Mouse (Mus musculus): ENCODE measurements around the gene Treh.
A peak's percentile ranks its signal among the peaks of the same experiment; 100 is the strongest.

Gene Treh

DNA sequence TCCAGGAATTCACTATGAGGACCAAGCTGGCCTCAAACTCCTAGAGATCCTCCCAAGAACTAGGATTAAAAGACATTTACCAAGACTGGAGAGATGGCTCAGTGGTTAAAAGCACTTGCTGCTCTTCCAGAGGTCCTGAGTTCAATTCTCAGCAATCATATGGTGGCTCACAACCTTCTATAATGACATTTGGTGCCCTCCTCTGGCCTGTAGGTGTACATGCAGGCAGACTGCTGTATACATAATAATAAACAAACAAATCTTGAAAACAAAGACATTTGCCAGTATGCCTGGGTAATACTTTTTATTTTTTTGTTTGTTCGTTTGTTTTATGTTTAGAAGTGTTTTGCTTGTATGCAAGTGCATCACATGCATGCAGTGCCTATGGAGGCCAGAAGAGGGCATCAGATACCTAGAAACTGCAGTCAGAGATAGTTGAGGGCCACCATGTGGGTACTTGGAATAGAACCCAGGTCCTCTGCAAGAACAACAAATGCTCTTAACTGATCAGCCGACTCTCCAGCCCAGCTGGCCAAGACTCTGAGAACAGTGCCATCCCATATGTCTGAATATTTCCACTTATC lies 5.3 kb downstream of the Treh start:
- DNase-seq (ENCODE audit: low read depth) = no peak

DNA sequence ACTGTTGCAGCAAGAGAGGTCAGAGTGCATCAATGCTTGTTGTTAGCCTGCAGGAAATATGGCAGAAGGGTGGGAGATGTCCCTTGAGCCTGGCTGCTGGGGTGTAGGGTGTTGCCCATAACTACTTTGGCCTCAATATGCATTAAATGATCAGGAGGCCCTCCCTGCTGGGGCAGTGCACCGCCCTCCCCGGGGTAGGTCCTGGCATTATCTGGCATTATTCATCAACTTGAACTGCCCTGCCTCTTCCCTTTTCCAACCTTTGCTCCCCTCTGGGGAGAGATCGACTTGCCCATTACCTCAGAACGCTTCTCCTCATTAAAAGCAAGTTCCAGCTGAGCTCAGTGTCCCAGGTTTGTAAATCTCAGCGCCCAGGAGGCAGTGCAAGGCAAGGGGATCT lies 6.5 kb downstream of the Treh start:
- DNase-seq (ENCODE audit: low read depth) = no peak

DNA sequence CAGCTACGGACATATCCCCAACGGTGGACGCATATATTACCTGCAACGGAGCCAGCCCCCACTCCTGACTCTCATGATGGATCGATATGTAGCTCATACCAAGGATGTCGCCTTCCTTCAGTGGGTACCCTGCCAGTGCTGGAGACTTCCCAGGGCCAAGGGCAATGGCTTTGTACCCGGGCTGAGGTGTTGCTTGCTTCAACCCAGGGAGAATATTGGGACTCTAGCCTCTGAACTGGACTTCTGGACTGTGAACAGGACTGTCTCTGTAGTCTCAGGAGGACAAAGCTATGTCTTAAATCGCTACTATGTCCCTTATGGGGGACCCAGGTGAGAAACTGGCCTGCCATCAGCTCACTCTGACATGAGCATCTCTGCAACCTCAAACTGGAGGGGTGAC lies 10.0 kb downstream of the Treh start:
- no peak for DNase-seq (ENCODE audit: low read depth)

DNA sequence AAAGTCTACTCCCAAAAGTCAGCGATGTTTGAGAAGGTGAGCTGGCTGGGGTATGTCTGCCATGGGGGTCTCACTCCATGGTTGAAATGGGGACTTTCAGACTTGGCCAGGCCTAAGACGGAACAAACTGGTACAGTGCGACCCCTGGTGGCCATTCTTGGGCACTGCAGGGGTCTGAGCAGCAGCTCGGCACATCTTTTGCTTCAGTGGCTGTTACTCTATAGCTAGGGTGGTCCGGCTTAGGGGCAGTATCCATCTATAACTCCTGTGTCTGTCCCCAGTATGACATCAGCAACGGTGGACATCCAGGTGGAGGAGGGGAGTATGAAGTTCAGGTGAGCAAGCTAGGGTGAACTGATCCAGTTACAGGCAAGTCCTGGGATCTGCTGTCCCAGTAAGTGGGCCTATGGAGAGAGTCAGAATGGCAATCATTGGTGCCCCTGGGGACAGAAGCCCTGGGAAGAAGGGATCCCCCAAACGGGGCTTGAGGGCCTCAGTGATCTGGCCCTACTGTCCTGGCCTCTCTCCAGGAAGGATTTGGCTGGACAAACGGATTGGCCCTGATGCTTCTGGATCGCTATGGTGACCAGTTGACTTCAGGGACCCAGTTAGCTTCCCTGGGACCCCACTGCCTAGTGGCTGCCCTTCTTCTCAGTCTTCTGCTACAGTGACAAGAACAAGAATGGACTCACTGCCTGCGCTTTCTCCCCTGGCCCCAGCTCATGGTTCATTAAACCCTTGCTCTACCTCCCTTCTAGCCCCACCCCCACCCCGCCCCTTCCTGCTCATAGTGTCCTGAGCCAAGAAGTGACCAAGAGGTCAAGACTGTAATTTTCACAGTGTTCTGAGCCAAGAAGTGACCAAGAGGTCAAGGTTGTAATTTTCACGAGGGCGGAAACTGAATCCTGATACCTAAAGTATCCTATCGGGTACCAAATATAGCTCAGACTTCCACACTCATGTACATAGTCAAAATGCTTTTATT lies 12.6 kb downstream of the Treh start:
- DNase-seq (ENCODE audit: low read depth) = peak; percentile 49

DNA sequence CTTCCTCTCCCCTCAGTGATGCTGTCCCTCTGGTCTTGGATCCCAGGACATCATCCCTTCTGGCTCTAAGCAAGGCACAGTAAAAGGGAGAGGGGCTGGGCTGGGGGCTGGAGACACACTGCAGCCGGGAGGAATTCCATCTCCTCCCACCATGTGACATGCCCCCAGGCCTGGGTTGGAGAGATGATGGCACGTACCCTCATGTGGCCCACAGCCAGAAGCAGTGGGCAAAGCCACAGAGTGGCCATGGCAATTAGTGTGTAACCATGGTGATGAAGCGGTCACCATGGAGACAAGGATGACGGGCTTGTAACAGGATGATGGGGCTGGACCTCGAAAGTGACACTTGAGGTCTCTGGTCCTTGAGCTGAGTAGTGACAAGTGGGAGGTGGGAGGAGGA lies 13.6 kb downstream of the Treh start:
- no peak for DNase-seq (ENCODE audit: low read depth)

DNA sequence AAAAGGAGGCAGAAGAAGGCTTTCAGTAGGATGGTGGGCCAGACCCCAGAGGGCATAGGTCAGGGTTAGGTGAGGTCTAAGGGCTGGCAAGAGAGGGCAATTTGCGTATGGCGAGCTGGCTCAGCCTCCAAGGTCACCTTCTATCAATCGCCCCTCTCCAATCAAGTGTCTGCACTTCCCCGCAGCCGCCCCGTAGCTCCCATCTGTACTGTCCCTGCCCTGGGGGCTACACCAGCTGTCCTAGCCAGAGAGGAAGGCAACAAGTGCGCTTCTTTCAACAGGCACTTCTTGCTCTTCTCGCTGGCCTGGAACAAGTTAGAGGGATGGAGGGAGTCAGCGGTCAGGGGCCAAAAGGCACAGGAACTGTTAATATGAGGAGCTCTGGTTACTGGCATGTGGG lies 15.0 kb downstream of the Treh start:
- no peak for DNase-seq (ENCODE audit: low read depth)

DNA sequence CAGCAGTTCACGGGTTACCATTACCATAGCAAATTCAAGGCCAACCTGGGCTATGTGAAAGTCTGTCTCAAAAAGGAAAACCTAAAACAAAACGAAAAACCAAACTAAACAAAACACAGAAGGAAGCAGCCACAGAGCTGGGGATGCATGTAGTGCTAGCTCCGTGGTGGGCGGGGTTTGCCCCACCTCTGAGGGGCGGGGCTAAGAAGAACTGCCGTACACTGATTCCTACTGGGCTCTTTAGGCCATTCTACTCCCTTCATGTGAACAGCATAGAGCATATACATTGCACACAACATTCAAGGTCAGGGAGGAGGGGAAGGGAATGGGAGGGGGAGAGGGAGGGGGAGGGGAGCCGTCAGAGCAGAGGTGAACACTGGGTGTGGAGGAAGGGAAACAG lies 17.6 kb downstream of the Treh start:
- DNase-seq (ENCODE audit: low read depth) = no peak

DNA sequence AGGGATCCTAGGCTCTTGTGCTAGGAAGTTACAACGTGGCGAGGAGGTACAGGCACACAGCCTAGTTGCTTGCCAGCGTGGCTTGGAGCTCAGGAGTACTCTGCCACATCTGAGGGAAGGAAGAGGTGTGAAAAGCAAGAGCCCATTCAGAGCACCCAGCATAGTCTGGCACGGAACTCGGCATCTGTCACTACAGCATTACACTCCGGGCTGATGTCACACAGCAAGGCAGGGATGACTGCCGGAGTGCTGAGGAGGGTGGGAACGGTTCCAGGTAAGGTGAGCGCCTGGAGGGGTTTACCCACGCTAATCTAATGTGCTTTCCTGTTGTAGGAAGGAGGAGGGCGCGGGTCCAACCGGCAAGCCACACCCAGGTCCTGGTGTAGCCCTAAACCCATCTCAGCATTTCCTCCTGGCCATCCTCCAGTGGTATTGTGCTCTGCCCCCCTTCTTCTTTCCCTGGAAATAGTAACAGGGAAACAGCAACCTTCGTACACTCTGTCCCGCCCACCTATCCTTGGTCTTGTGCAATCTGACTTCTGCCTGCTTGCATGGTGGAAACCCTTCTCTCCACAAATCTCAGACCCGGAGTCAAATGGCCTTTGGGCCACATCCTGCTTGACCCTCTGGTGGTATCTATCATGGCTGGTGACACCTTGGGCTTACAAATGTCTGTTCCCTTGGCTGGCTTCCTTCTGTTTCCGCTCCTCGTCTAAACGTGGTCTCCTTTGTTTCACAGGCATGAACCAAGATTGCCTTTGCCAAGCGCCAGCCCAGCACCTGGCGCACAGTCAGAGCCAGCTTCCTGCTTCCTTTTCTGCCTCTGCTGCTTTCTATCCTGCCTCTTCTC lies 18.9 kb downstream of the Treh start:
- no peak for DNase-seq (ENCODE audit: low read depth)

DNA sequence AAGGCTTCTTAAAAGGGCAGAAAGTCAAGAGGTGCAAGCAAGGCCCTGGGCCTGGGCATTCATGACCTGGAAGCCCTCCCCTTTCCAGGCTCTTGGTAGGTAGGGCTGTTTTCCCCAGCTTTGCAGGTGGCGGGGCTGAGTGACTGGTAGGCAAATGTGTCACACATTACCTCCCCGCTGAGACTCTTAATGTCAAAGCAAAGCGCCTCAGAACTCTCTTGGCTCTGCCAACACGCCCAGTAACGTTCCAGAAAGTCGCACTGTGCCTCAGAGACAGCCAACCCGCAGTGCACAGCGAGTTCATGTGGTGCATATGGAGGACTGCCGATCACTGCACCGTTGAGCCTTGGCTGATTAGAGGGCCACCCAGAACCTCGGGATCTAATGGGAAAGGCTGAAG lies 20.0 kb downstream of the Treh start:
- DNase-seq (ENCODE audit: low read depth) = no peak

DNA sequence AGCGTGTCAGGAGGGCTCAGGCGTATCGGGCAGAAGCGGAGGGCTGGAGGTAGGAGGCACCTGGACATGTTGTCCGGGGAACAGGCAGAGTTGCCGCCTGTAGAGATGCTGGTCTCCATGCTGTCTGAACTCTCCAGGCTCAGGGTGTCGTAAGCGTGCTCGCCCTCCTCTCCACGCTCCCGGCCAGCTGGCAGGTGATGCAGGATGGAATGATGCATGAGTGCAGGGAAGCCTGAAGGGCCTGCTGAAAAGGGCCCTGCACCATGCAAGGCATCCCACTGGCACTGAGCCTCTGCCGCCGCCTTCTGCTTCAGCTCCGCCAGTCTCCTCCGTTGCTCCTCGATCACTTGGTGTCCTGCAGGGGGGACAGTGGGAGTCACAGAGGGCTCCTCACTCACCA lies 24.8 kb downstream of the Treh start:
- no peak for DNase-seq (ENCODE audit: low read depth)

DNA sequence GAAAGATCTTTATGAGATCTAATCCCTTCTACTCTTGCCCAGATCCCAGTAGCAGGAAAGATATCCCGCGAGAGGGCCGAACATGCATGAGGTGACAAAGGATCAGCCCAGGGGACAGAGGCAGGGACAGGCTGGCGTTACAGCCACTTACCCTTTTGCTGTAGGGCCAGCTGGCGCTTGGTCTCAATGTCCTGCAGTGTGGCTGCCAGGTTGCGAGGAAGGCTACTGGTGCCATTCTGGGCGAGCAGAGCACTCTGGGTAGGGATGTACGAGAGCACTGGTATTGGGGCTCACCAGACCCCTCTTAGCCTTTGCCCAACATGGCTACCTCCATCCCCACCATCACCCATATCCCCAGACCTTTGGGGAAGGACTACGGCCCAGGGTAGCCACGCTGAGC lies 26.2 kb downstream of the Treh start:
- no peak for DNase-seq (ENCODE audit: low read depth)

DNA sequence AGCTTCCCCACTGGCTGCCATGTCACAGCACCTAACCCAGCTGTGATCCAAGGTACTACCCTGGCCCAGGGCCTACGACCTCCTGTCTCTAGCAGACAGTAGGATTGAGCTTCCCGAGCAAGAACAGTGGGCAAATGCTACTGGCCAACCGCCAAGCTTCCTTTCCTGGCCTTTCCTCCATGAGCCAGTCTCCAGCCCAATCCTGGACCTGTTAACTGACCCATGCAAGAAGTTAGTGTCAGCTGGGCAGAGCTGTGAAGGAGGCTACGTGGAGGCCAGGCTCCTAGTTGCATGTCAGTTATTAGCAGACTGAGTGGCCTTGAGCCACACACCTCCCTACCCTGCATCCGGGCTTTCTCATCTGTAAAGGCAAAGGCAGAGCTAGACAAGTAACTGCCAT lies 26.7 kb downstream of the Treh start:
- no peak for DNase-seq (ENCODE audit: low read depth)

DNA sequence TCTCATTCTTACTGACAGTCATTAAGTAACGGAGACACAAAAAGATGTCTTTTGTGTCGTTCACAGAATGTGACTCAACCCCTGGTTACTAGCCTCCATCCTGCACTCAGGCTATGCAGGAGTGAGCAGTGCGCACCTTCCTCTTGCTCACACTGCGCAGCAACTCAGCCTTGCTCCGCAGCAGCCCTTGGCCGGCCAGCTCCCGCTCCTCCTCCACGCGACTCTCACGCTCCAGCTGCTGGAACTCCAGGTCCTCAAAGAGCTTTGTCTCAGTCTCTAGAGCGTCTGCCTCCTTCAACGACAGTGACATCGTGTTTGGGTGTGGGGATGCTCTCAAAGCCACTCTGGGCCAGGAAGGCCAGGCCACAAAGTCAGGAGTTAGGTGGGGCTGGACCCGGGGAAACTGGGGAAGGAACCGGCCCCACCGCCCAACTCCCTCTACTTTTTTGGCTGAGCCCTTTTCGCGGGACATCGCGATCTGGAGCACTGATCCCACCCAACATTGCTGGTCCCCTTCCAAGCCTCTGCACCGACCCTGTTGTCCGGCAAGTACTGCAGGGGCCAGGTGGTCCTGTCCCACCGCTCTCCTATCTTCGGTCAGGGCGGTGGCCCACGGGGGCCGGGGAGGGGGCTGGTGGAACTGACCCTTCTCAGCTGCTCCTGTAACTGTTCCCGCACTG lies 34.9 kb downstream of the Treh start:
- no peak for DNase-seq (ENCODE audit: low read depth)

DNA sequence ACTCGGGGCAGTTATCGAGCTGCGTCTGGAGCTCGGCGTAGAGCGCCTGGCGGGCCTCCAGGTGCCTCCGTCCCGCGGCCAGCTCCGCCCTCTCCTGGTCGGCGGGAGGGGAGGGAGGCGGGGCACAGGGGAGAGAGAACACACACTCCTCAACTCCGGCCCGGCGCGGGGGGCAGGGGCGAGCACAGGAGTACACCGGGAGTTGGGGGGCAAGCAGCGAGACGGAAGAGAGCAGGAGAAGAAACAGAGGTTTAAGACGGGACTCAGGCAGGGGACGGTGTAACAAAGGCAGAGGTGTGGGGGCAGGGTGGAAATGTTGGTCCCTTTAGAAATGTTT lies 35.4 kb downstream of the Treh start:
- DNase-seq (ENCODE audit: low read depth) = no peak

DNA sequence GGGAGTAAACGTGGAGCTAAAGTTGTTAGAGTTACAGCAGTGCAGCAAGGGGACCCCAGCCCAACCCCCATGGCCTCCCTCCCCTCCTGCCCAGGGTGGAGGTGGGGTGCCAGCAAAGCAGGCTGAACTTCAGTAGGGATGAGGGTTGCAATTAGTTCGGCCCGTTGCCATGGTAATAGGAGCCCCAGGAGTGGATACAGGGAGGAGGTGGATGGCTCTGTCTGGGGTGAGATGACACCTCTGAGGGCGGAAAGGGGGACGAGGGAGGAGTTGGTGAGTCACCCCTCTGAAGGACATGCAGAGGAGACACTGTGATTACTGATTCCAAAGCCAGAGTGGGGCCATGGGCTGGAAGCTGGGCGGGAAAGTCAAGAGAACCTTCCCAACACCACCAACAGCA lies 35.9 kb downstream of the Treh start:
- no peak for DNase-seq (ENCODE audit: low read depth)

DNA sequence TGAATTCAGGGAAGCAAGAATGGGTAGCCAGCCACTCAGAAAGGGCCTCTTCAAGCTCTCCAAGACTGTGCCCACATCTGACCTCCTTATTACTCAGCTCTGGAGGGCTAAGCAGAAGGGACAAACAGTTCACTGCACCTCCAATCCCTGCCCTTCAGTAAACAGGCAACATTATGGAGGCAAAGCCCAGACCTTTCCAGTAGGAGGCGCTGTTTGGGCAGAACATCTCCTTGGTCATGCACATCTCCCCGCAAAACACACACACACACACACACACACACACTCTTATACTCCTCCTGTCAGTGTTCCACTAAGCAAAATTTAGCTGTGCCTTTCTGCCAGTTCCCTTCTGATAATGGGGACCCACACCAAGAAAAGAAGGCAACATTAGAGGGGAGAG lies 36.6 kb downstream of the Treh start:
- no peak for DNase-seq (ENCODE audit: low read depth)

DNA sequence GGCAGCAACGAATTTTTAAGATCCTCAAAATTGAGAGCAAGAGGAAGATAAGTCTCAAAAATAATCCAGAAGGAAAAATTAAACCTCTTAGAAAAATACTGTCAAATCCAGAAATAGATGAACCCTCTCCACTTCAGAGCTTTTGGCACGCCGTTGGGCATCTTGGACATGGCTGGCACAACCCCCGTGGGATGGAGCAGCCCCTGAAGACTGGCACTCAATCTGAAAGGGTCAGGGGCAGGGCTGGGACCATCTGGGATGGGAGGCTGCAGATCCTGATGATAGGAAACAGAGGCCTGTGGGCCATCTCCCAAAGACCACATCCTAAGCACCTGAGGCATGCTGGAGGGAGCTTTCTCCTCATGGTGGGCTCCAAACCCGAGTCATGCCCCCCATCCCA lies 37.2 kb downstream of the Treh start:
- no peak for DNase-seq (ENCODE audit: low read depth)

DNA sequence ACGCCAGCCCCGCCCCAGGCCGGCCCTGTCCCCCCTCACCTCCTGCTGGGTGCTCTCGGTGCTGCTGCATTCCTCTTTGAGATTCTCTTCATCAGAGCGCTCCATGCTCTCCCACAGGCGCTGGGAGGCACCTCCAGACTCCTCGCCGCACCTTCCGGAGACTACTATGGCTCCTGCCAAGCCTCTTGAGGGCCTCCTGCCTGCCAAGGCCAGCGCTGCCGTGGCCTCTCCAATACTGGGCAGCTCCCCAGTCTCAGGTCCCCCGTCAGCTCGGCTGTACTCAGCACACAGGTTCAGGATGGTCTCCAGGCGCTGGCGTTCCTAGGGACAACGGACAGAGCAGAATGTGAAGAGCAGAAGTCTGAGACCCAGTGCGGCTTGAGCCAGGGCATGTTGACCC lies 38.6 kb downstream of the Treh start:
- DNase-seq (ENCODE audit: low read depth) = no peak

DNA sequence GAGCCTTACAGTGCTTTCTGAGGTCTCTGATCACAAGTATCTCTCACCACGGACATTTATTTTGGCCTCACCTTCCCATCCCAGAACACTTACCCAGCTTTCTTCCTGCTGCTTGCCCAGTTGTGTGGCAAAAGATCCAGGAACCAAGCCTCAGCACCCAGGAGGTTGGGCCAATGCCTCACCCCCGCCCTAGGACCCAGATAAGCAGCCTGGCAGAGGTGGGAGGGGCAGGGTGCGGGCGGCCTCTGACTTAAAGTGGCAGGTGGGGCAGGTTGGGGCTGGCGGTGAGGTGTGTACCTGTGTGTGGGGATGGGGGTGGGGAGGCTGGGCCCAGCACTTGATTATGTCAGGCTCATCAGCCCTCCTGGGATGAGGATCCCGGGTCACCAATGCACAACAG lies 40.0 kb downstream of the Treh start:
- no peak for DNase-seq (ENCODE audit: low read depth)

DNA sequence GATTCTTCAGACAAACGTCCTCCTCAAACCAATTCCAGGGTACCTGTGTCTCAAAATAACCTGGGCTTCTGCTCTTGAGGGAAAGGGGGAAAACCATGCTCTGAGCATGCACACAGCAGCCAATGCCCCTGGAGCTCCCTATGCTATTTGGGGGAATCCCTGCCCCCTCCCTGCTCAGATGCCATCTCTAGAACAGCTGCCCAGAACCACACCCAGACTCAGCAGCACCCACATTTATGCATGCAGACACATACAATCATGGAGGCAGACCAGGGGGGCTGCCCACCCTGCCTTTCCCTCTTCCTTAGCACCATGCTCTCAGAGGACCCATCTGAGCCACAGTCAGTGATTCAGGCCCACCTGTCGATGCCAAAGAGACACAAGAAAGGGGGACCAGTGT lies 40.5 kb downstream of the Treh start:
- no peak for DNase-seq (ENCODE audit: low read depth)

DNA sequence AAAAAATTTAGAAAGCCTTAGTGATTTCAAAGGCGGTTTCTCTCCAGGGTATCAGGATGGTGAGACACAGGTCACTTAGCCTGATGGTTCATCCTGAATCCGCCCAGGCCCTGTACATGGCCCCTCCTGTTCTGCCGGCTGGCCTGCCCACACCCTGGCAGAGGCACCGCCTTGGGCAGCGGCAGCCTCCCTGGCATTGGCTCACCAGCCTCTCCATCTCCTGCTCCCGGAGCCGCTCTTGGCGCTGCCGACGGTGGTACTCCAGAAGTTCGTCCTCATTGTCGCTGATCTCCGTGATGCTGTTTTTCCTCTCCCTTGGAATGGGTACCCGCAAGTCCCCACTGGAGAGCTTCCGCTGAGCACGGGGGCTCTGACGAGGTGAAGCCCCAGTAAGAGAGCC lies 42.1 kb downstream of the Treh start:
- DNase-seq (ENCODE audit: low read depth) = no peak

DNA sequence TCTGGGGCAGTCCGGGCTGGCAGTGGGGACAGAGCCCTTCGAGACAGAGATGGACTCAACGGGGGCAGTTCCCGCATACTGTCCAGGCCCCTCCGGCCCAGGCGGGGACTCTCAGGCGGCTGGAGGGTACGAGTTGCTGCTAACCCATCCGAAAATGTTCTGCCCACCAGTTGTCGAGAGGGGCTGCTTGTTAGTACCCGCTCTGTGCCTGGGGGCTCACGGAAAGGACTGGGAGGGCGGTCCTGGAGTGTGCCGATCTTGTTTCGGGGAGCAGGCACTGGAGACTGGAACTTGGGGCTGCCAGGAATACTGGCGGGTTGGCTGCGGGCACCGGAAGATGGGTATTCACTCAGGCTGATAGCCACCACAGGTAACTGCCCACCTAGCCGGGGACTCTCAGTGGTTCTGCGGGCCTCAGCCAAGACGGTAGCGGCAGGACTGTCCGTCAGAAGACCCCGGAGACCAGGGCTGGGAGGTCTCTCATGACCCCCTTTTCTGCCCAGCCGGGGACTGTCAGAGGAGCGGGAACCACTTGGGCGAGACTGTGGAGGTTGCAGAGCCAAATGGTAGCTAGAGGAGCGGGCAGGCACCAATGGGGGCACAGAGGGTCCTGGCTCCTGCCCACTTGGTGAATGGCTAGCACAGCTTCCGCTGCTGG lies 42.8 kb downstream of the Treh start:
- no peak for DNase-seq (ENCODE audit: low read depth)
